Mouse (Mus musculus): Measurements from ENCODE around the gene Lancl3. TPM values are rescaled to one million over a fixed set of nuclear protein-coding genes. Genes with fewer than 3 reads are reported as not detected.

The Lancl3 gene
- polyA plus RNA-seq (2014; fragmentation: Nextera tagmentation; extraction: Ambion mirVana) = 4.0 and 4.1 TPM in 2 replicates

- Histone ChIP-seq H3K4me2 (replicated peaks) (peak within 1 kb of the TSS; percentile 58), H3K27ac (0 out of 2 replicates have a peak within 1 kb of the TSS, but pooled peaks have one; percentile 32), H3K9ac (peak within 1 kb of the TSS; percentile 63), H3K4me3 (replicated peaks; ENCODE audit: low read length) (peak within 1 kb of the TSS; percentile 49), H3K9me3 (ENCODE audit: control insufficient read depth, low read length) (no peaks in the 10 kb centered on the region), H3K4me1 (replicated peaks; ENCODE audit: control insufficient read depth, insufficient read depth, low read length) (no peaks in the 10 kb centered on the region), H3K27me3 (ENCODE audit: control insufficient read depth, insufficient read depth, low read length) (no peaks in the 10 kb centered on the region; the same call in 1 of the 2 replicates), H3K36me3 (replicated peaks; ENCODE audit: control insufficient read depth, insufficient read depth) (no peaks in the 10 kb centered on the region)
- WGBS = 21% methylated on average over 44 of the region's 49 CpGs
- ATAC-seq (ENCODE audit: low FRiP score) (peak; percentile 79), DNase-seq (ENCODE audit: low spot score) (no peak)
These were observed at the start of gene Lancl3 for GRCm38 (mm10) chrX:9199761-9200371. Lancl3 (plus strand) TSS chrX:9199902.

- Histone ChIP-seq H3K9ac (no peak overlapping the region), H3K36me3 (replicated peaks; ENCODE audit: control insufficient read depth, insufficient read depth) (no peaks in the 10 kb centered on the region), H3K9me3 (ENCODE audit: control insufficient read depth, low read length) (no peaks in the 10 kb centered on the region), H3K4me1 (replicated peaks; ENCODE audit: control insufficient read depth, insufficient read depth, low read length) (no peaks in the 10 kb centered on the region), H3K4me3 (replicated peaks; ENCODE audit: low read length) (no peak overlapping the region), H3K27ac (no peak overlapping the region), H3K4me2 (replicated peaks) (no peak overlapping the region), H3K27me3 (ENCODE audit: control insufficient read depth, insufficient read depth, low read length) (no peaks in the 10 kb centered on the region)
- DNase-seq (ENCODE audit: low spot score) (no peak), ATAC-seq (ENCODE audit: low FRiP score) (no peak)
- 65% methylated on average over 2 of the region's 2 CpGs for WGBS
These were observed 20.7 kb upstream of the Lancl3 start for GRCm38 (mm10) chrX:9179011-9179410.

- H3K4me2 ChIP-seq (replicated peaks) = no peak overlapping the region
- H3K9me3 ChIP-seq (ENCODE audit: control insufficient read depth, low read length) = no peaks in the 10 kb centered on the region
- H3K36me3 ChIP-seq (replicated peaks; ENCODE audit: control insufficient read depth, insufficient read depth) = no peaks in the 10 kb centered on the region
- no peak for ATAC-seq (ENCODE audit: low FRiP score)
- H3K4me3 ChIP-seq (replicated peaks; ENCODE audit: low read length) = no peak overlapping the region
- no peaks in the 10 kb centered on the region for H3K4me1 ChIP-seq (replicated peaks; ENCODE audit: control insufficient read depth, insufficient read depth, low read length)
- DNase-seq (ENCODE audit: low spot score) = no peak
- H3K27me3 ChIP-seq (ENCODE audit: control insufficient read depth, insufficient read depth, low read length) = no peaks in the 10 kb centered on the region
- no peak overlapping the region for H3K9ac ChIP-seq
- WGBS = 47% methylated on average over 5 of the region's 5 CpGs
- no peak overlapping the region for H3K27ac ChIP-seq
These were observed 18.1 kb upstream of the Lancl3 start for GRCm38 (mm10) chrX:9181570-9181969.

- H3K36me3 ChIP-seq (replicated peaks; ENCODE audit: control insufficient read depth, insufficient read depth) = no peaks in the 10 kb centered on the region
- no peaks in the 10 kb centered on the region; the same call in 1 of the 2 replicates for H3K27me3 ChIP-seq (ENCODE audit: control insufficient read depth, insufficient read depth, low read length)
- peak overlapping the region; percentile 63 for H3K9ac ChIP-seq
- peak; percentile 28 for DNase-seq (ENCODE audit: low spot score)
- peak overlapping the region; percentile 58 for H3K4me2 ChIP-seq (replicated peaks)
- peak overlapping the region; percentile 49 for H3K4me3 ChIP-seq (replicated peaks; ENCODE audit: low read length)
- H3K9me3 ChIP-seq (ENCODE audit: control insufficient read depth, low read length) = no peaks in the 10 kb centered on the region
- H3K4me1 ChIP-seq (replicated peaks; ENCODE audit: control insufficient read depth, insufficient read depth, low read length) = no peaks in the 10 kb centered on the region
- WGBS = 19% methylated on average over 61 of the region's 72 CpGs
- peak; percentile 67 for ATAC-seq (ENCODE audit: low FRiP score)
- H3K27ac ChIP-seq = 0 out of 2 replicates have a peak overlapping the region, but pooled peaks have one; percentile 32
These were observed 747 bp downstream of the Lancl3 start for GRCm38 (mm10) chrX:9200380-9200917.

- Histone ChIP-seq H3K9ac (no peak overlapping the region), H3K4me2 (replicated peaks) (peak overlapping the region; percentile 40), H3K36me3 (replicated peaks; ENCODE audit: control insufficient read depth, insufficient read depth) (no peaks in the 10 kb centered on the region), H3K27ac (peak overlapping the region; percentile 43; the same call in 1 of the 2 replicates), H3K4me3 (replicated peaks; ENCODE audit: low read length) (peak overlapping the region; percentile 14; the same call in 1 of the 2 replicates), H3K9me3 (ENCODE audit: control insufficient read depth, low read length) (no peaks in the 10 kb centered on the region), H3K27me3 (ENCODE audit: control insufficient read depth, insufficient read depth, low read length) (no peaks in the 10 kb centered on the region; the same call in 1 of the 2 replicates), H3K4me1 (replicated peaks; ENCODE audit: control insufficient read depth, insufficient read depth, low read length) (no peaks in the 10 kb centered on the region)
- ATAC-seq (ENCODE audit: low FRiP score) = no peak
- DNase-seq (ENCODE audit: low spot score) = no peak
- WGBS = 66% methylated on average over 2 of the region's 2 CpGs
These were observed 2.3 kb downstream of the Lancl3 start for GRCm38 (mm10) chrX:9201954-9202353.

- peak overlapping the region; percentile 1 for H3K4me3 ChIP-seq (replicated peaks; ENCODE audit: low read length)
- 0 out of 2 replicates have a peak overlapping the region, but pooled peaks have one; percentile 16 for H3K9ac ChIP-seq
- ATAC-seq (ENCODE audit: low FRiP score) (no peak), DNase-seq (ENCODE audit: low spot score) (no peak)
- H3K36me3 ChIP-seq (replicated peaks; ENCODE audit: control insufficient read depth, insufficient read depth) = no peaks in the 10 kb centered on the region
- peak overlapping the region; percentile 40 for H3K4me2 ChIP-seq (replicated peaks)
- no peaks in the 10 kb centered on the region; the same call in 1 of the 2 replicates for H3K27me3 ChIP-seq (ENCODE audit: control insufficient read depth, insufficient read depth, low read length)
- WGBS = 50% methylated on average over 7 of the region's 7 CpGs
- no peaks in the 10 kb centered on the region for H3K4me1 ChIP-seq (replicated peaks; ENCODE audit: control insufficient read depth, insufficient read depth, low read length)
- H3K27ac ChIP-seq = no peak overlapping the region
- no peaks in the 10 kb centered on the region for H3K9me3 ChIP-seq (ENCODE audit: control insufficient read depth, low read length)
These were observed 3.2 kb downstream of the Lancl3 start for GRCm38 (mm10) chrX:9202781-9203405.

GRCm38 (mm10) chrX:9205121-9205520, 5.4 kb downstream of the Lancl3 start:
- Histone ChIP-seq H3K36me3 (replicated peaks; ENCODE audit: control insufficient read depth, insufficient read depth) (no peaks in the 10 kb centered on the region), H3K27me3 (ENCODE audit: control insufficient read depth, insufficient read depth, low read length) (no peaks in the 10 kb centered on the region), H3K9ac (no peak overlapping the region), H3K9me3 (ENCODE audit: control insufficient read depth, low read length) (no peaks in the 10 kb centered on the region), H3K4me1 (replicated peaks; ENCODE audit: control insufficient read depth, insufficient read depth, low read length) (no peaks in the 10 kb centered on the region), H3K4me3 (replicated peaks; ENCODE audit: low read length) (no peak overlapping the region), H3K4me2 (replicated peaks) (no peak overlapping the region), H3K27ac (no peak overlapping the region)
- WGBS = 78% methylated on average over 2 of the region's 2 CpGs
- DNase-seq (ENCODE audit: low spot score) (no peak), ATAC-seq (ENCODE audit: low FRiP score) (no peak)

- Histone ChIP-seq H3K36me3 (replicated peaks; ENCODE audit: control insufficient read depth, insufficient read depth) (no peaks in the 10 kb centered on the region), H3K27ac (no peak overlapping the region), H3K4me1 (replicated peaks; ENCODE audit: control insufficient read depth, insufficient read depth, low read length) (no peaks in the 10 kb centered on the region), H3K9ac (no peak overlapping the region), H3K4me2 (replicated peaks) (no peak overlapping the region), H3K27me3 (ENCODE audit: control insufficient read depth, insufficient read depth, low read length) (no peaks in the 10 kb centered on the region), H3K4me3 (replicated peaks; ENCODE audit: low read length) (no peak overlapping the region), H3K9me3 (ENCODE audit: control insufficient read depth, low read length) (no peaks in the 10 kb centered on the region)
- DNase-seq (ENCODE audit: low spot score) (no peak), ATAC-seq (ENCODE audit: low FRiP score) (no peak)
- WGBS = 95% methylated on average over 2 of the region's 2 CpGs
These were observed 16.5 kb downstream of the Lancl3 start for GRCm38 (mm10) chrX:9216244-9216643.

GRCm38 (mm10) chrX:9219570-9219969, 19.9 kb downstream of the Lancl3 start:
- no peak overlapping the region for H3K4me2 ChIP-seq (replicated peaks)
- H3K27me3 ChIP-seq (ENCODE audit: control insufficient read depth, insufficient read depth, low read length) = no peaks in the 10 kb centered on the region
- no peak overlapping the region for H3K27ac ChIP-seq
- ATAC-seq (ENCODE audit: low FRiP score) (no peak), DNase-seq (ENCODE audit: low spot score) (no peak)
- no peak overlapping the region for H3K4me3 ChIP-seq (replicated peaks; ENCODE audit: low read length)
- H3K9ac ChIP-seq = no peak overlapping the region
- no peaks in the 10 kb centered on the region for H3K36me3 ChIP-seq (replicated peaks; ENCODE audit: control insufficient read depth, insufficient read depth)
- H3K9me3 ChIP-seq (ENCODE audit: control insufficient read depth, low read length) = no peaks in the 10 kb centered on the region
- H3K4me1 ChIP-seq (replicated peaks; ENCODE audit: control insufficient read depth, insufficient read depth, low read length) = no peaks in the 10 kb centered on the region
- WGBS = 84% methylated on average over 3 of the region's 3 CpGs

Data from hindbrain, embryonic 14.5 days (tissue).